Mouse (Mus musculus): ENCODE data around the gene Vmn2r32.
"Not testable (repeated sequence)": the region's sequence is repeated elsewhere in the genome, so short reads cannot be mapped to it uniquely, and the experiment has no call there.

The Vmn2r32 gene

GRCm38 (mm10) chr7:7479918-7480317, at the start of gene Vmn2r32:
Vmn2r32 (minus strand) TSS chr7:7480018.
- in situ Hi-C loops (cut with MboI; ENCODE audit: unreplicated experiment in 2 of 2) = not testable (repeated sequence)

Data from v-Abl transformed pro-B cells (cell line).